Mouse (Mus musculus): ENCODE measurements around the gene Zfp219.
"Not testable (repeated sequence)": the region's sequence is repeated elsewhere in the genome, so short reads cannot be mapped to it uniquely, and the experiment has no call there.

Gene Zfp219

DNA sequence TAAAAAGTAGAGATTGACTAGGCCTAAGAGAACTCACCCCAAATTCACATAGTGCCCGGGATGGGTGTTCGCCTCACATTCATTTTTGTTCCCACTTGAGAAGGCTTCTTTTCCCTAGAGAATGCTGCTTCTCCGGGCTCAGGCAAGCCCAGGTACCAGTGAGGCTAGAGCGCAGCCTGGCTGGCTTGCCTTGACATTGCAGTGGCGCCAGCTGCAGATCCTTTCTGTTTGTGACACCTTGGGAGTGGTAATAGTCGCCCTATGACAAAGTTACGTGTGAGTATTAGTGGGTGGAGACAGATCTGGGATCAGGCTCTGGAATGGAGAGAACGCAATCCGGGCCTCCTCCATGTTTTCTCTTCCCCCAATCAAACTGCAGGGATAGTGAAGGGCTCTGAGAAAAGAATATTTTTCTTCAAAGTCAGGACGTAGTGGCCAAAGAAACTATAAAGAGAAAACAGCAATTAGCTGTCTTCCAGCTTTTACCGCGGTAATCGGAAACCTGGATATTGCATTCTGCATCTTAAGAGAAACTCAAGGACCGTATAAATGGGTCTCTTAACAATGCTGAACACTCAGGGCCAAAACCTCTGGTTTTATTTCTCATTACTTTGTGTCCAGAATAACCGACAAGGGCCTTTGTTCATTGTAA, at the start of gene Zfp219:
TSS of gene Zfp219 (minus strand) at position 248 of the 652 bp plus-strand sequence.
- peak; percentile 99 for DNase-seq

DNA sequence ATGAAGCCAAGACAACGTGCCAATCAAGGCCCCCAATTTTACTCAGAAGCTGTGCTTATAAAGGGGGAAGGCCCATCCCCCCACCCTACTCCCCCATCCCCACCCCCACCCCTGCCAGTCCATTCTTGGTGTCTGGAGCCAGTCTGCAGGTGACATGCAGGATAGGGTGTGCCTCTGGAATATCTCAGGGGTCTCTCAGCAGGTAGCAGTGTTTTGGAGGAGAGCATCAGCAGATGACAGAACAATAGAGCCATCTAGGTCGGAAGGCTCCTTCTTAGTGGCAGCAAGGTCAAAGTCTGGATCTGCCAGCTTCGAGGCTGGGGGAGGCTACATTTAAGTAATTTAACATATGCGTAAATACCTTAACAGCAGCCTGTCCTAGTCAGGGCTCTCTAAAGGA, 45.6 kb upstream of the Zfp219 start:
- peak; percentile 63 for DNase-seq

DNA sequence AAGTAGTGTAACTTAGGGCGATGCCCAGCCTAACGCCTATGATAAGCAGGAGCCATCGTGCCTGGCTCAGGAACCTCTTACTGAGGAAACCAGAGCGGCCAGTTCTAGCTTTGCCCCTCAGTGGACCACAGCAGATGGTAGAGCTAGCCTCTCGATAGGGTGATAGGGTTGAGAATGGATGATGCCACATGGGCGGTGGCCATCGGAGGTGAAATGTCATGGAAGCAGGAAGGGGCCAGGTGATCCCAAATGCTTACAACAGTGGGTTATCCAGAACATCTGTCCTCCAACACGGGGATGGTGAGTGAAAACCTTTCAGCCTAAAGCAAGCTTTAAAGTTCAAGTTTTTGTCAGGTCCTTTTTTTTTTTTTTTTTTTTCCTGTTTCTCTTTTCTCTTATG, 41.3 kb upstream of the Zfp219 start:
- peak; percentile 37 for DNase-seq

DNA sequence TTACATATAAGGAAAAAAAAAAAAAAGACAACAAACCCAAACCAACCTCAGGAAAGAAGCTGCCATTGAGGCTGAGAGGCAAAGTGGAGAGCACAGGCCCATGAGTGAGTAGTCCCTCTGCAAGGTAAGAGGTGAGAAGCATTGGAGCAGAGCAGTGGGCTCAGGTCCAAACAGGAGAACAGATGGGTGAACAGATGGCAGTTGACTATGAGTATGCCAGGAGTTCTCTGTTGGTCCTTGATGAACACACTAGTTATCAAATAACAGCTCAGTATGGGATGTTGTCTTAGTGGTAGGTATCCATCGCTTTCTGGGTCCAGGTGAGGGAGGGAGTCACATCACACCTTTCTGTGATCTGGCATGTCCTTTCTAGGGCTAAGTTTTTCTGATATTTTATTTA, 40.3 kb upstream of the Zfp219 start:
- peak; percentile 35 for DNase-seq

DNA sequence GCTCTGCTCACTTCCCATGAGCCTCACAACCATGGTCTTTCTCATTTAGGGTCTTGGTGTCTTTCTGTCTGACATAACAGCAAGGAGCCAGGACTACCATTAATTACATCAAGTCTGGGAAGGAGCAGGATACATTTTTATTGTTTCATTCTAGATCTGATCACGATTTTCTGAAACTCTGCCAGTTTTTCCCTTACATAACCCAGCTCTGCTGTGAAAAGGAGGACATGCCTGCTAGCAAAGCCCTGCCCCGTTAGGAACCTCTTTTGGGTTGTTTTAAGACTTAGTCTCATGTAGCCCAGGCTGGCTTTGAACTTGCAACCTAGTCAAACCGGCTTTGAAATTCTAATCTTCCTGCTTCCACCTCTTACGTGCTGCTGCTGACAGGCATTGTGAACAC, 39.4 kb upstream of the Zfp219 start:
- peak; percentile 51 for DNase-seq

DNA sequence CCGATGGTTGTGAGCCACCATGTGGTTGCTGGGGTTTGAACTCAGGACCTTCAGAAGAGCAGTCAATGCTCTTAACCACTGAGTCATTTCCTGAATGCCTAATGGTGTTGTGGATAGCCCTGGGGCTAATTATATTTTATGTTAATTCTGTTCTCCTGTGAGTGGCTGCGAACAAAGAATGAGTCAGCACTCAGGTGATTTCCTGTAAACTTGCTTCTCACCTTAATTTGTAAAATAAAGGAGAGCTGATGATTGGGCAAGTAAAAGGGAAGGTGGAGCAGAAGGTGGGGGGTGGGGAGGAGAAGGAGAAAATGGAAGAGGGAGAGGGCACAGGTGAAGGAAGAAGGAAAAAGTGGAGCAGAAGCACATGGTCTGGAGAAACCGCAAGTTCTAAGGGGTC, 32.2 kb upstream of the Zfp219 start:
- peak; percentile 33 for DNase-seq

DNA sequence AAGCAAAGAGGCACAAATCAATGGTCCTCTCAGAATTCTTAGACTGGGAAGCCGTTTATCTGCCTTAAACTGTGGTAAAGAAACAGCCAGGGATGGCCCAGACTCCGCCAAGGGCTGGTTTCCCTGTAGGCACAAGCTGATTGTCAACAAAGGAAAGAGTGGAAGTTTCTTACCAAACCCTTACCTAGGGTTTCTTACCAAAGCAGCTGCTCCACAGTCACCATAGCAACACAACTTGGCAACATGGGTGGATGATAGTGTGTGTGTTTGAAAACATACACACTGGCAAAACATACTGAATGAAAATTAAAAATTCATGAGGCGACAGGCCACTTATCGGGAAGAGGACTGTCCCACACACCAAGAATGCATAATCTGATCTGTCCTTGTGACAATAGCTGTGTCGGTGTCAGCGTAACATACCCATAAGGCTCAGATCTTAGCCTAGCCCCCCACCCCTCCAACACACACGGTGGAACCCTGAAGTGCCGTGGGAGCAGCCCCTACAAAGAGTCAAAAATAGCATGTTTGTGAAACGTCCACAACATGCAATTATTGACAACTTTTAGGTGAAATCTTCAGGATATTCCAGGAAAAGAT, 25.5 kb upstream of the Zfp219 start:
- DNase-seq = peak; percentile 35

DNA sequence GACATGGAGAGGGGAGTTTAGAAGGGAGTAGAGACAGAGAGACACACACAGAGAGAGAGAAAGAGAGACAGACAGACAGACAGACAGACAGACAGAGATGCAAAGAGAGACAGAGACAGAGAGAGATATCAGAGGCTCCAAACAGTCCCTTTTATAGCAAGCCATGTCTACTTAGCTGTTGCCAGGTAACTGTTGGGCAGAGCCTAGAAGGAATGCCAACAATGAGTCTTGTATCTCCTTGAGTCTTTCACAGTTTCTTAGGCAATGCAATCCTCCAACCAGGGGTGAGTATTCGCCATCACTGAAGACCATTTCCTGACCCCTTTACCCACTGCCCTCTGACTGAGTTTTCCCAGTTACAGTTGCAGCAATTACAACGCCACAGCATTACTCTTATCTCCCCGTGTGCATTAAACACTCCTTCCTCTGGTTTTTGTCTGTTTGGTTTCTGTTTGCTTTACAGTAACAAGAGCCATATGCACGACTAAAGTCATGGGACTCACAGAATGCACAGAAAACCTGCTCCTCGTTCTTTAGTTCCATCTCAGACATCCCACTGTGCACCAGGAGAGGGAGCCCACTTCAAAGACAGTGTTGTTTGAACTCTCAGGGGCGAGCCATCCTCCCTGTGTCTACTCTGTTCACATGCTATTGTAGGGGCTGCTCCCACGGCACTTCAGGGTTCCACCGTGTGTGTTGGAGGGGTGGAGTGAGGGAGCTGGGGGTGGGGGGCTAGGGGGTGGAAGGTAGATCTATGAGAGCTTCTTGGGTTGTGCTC, 24.6 kb upstream of the Zfp219 start:
- peak; percentile 80 for DNase-seq

DNA sequence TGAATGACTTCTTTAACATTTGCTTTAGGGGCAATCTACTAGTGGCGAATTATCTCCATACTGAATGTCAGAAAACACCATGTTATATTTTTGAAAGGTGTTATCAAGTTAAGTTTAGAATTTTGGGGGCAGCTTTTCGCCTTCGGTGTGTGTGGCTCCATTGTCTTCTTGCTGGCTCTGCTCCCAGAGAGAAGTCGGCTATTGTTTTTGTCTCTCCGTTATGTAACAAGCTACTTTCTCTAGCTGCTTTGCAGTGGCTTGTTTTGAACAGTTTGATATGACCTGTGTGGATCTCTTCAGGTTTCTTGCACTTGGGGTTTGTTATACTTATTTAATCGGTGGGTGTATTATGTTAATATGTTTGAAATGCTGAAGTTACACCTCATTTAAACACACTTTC, 22.9 kb upstream of the Zfp219 start:
- peak; percentile 91 for DNase-seq

DNA sequence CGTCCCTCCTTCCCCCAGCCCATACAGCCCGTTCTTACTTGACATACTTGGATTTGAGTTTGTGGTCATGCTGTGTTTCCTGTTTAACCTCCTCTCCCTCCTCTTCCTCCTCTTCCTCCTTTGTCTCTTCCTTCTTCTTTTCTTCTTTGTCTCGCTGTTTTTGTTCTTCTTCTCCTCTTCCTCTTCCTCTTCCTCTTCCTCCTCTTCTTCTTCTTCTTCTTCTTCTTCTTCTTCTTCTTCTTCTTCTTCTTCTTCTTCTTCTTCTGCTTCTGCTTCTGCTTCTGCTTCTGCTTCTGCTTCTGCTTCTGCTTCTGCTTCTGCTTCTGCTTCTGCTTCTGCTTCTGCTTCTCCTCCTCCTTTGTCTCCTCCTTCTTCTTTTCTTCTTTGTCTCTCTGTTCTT, 21.8 kb upstream of the Zfp219 start, which contains the start of gene Olfr221:
TSS of gene Olfr221 (minus strand) at position 101 of the 400 bp plus-strand sequence.
- DNase-seq = not testable (repeated sequence)

DNA sequence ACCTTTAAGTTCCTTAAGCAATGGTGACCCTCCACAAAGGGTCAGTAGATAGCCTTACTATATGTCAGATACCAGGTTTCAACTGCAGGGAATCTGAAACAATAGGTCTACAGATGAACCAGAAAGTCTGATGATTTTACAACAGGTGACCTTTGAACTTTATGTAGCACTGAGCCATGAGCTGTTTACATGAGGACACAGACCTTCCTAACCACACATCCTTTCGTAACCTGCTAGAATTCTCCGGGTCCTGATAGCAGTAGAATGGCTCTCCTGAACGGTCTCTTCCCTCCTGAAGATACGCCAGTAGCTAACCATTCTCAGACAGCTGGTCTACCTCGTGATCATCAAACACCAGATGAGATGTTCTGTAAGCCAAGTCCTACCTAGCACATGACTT, 18.8 kb upstream of the Zfp219 start:
- no peak for DNase-seq

DNA sequence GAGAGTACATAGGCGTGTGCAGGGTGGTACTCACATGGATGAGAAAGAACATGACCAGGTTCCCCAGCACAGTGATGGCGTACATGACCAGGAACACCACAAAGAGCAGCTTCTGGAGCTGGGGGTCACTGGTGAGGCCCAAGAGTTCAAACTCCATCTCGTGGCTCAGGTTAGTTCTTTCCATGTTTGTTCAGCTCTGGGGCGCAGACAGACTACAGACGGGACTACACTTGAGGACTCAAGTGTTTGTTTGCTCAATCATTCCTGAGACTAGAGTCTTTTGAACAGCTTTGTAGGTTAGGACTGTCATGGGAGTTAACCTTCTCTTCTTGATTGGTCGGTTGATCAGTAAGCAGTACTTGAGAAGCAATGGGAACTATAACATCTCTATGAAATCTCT, 15.4 kb upstream of the Zfp219 start:
- DNase-seq = no peak

DNA sequence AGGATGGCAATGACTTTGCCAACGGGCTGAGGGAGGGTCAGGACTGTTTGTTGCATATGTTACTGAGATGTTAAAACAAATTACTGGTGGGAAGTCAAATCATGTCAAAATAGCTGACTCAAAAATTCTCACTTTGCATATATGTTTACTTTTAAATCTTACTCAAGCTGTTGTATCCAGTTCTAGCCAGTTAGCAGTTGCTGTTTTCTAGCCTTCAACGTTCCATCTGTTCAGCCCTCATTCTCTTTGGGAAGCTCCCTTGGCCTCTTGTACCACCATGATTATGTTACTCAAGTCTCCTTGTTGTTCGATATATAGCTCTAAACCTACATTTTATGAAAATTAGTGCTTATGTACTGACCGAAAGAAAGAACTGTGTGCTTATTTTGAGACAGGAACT, 5.8 kb upstream of the Zfp219 start:
- DNase-seq = no peak

DNA sequence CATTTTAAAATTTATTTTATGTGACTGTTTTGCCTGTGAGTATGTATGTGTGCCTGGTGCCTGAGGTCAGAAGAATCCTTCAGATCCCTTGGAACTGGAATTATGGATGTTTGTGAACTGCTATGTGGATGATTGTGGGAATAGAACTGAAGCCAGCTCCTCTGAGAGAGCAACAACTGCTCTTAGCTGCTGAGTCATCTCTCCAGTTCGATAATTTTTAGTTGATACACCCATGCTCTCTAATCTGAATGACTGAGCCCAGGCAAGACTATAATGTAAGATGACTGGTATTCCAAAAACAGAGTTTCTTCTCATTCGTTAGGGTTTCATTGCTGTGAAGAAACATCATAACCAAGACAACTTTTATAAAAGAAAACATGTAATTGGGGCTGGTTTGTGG, 3.6 kb upstream of the Zfp219 start:
- DNase-seq = no peak

DNA sequence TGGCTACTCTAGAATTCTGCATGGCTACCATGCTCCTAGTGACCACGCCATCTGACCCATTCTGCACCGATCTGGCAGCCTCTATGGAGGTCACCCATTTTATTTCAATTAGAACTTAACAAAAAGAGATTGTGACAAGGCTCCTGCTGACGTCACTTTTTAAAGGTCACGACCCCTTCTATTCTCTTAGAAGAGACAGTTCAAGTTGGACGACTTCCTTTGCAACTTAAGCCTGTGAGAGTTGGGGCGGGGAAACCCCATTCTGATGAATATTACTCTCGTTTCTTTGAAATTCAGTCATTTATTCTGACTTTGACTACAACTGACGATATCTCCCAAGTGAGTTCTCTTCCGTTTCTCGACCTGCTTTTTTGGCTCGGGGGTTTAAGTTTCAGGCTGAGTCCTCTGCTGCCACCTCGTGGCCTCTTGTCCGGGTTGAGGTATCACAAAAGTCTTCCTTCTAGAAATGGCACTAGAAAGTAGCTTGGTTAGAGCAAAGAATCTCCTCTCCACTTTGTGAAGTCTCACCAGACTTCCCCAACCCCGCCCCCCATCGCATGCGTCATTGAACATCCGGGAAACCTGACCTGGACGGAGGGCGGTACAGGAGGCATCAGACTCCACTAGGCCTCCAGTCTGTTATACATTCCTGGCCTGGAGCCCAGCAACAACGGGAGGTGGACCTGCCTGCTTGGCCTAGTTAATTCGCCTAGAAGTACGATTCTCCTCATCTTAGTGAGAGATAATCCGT, 2.4 kb upstream of the Zfp219 start:
- peak; percentile 99 for DNase-seq

DNA sequence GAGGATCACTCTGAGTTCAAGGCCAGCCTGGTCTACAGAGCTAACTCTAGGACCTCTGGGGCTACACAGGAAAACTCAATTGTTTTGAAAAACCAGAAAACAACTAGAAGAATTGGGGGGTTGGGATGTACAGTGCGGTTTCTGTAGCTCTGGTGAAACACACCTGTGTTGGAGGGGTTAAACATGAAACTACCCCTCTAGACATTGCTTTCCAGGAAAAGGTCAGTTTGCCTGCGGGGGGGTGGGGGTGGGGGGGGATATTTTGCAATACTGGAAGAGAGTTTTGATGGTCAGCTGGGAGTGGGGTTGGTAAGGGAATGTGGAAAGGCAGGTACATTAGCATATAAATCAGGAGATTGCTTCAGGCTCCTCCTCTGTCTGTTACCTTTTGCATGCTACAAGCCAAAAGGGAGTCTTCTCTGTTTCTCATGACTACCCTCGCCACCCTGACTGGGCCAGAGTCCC, 1.7 kb upstream of the Zfp219 start:
- no peak for DNase-seq

DNA sequence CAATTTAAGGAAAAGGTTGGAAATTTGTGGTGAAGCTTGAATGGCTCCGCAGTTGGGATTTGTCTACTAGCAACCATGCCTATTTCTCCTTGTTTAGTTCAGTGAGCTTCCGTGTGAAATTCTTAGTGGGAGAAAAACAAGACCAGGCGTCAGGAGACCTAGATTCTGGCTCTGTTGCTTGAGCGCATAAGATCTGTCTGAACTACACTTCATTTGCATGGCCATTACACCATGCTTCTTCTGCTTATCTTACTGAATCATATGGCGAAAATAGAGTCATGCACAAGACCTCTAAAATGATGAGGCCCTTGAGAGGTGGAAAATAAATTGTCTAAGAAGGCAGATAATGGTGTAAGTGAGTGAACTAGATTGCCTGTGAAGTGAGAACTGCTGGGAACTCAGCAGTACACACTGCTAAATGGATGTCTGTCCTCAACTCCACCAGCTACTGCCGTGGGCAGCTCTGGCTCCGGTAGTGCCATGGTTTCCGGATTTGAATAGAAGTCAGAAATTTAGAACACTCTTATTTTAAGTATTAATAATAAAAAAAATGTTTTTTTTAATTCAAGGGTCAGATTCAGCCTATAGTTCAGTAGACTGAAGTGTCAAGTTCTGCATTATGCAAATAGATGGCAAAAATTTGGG, 1.2 kb upstream of the Zfp219 start:
- DNase-seq = no peak

DNA sequence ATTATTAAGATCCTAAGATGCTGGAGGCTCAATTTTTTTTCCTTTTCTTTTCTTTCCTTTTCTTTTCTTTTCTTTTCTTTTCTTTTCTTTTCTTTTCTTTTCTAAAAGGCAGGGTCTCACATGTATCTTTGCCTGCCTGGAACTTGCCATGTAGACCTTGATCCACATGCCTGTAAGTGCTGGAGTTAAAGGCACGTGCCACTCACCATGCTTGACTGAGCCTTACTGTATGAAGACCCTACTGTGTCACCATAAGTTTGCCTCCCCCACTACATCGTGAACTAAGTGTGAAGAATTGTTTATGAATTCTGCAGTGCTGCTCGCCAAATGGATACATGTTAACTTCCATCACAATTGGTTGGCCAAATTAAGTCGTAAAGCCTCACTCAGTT, 601 bp upstream of the Zfp219 start:
- no peak for DNase-seq

DNA sequence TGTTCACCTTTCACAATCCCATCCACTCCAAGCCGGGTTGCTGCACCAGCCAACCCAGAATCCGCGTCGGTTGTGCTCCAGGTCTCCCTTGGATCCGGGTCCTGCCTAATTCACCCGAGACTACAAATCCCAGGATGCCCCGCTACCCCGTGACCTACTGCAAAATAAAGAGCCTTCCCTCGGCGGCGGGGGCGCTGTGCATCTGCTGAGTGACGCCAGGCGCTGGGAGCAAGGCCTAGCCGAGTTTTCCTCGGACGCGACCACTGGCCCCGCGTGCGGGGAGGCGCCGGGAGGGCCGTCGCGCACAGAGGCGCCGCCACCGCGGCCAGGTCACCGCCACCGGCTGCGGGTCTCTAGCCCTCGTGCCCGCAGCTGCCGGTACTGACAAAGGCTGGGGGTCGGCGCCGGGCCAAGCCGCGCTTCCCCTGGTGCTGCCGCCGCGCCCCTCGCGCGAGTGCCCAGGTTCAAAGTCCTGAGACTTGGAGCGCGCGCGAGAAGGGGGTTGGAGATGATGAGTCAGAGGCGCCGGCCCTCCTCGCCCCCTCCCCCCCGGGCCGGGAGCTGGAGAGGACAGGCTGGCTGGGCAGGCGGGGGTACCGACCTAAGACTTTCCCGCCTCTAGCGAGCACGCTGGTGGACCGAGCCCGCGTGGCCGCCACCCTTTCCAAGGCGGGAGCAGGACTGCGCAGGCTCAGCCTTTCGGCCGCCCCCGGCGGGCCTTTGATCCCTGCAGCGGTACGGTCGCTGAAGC, 768 bp downstream of the Zfp219 start:
- peak; percentile 100 for DNase-seq

DNA sequence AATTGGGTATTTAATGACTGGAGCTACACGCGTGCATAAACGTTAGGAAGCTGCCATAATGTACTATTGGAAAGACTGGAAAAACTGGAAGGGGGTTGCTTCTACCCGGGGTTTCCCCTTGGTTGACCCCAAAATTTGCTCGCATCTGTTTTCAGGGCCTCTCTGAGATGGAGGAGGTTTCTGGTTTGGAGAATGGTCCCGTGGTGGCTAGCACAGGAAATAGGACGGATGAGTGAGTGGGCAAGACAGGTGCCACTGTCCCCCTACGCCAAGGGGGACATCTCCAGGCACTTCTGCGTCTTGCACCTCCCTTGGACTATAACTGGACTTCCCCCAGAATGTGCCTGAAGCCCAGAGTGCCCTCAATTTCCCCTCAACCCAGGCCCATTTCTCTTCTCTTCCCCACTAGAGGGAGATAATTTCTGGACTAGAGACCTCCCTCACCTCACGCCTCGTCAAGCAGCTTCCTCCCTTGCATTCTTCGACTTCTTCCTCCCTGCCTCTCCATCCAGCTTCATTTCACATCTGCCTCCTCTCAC, 1.4 kb downstream of the Zfp219 start:
- no peak for DNase-seq

DNA sequence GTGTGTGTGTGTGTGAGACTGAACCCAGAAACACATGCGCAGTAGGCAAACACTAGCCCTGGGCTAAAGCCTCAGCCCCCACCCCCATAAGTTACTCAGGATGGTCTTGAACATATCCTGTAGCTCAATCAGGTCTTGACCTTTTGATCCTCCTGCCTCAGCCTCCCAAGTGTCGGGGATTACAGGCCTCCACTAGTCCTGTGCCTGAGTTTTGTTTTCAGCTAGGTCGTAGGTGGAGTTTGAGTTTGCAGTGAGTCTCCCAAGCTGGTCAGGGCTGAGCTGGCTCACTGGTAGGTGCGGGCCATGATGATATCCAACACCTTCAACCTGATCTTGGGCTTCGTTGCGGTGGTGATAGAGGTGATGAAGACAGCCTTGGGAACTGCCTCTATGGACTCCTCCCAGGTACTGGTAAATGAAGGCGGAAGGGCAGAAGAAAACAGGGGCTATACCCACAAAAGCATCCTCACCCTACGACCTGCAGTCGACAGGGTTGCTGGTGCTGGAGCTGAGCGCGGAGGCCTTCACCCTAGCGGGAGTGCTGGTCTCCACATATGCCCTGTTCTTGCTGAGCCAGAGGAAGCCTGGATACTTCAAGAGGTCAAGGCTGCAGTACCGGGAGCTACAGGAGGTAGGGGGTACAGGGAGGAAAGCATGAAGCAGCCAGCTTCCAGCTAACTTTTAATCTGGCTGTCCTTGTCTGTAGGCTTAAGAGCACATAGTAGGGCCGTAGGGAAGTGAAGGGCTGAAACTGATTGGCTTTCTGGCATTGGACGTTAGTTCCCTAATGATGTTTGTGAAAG, 2.1 kb downstream of the Zfp219 start:
- DNase-seq = peak; percentile 95

Measured in heart, adult 11 months (tissue).